Mouse (Mus musculus) hindbrain, embryonic 16.5 days (tissue): ENCODE measurements around the gene Gm17542. TPM values are rescaled to one million over a fixed set of nuclear protein-coding genes. Genes with fewer than 3 reads are reported as not detected.
A peak's percentile ranks its signal among the peaks of the same experiment; 100 is the strongest.
"Not testable (repeated sequence)": the region's sequence is repeated elsewhere in the genome, so short reads cannot be mapped to it uniquely, and the experiment has no call there.

Source experiments
- ATAC-seq: fragments of 200-750 bp; cut with Nextera tagmentation; 2 replicates; pipeline ENCODE4 v1.8.0; 2017; ENCODE audit warnings: moderate TSS enrichment, moderate library complexity
- H3K27ac ChIP-seq: fragments of 300-500 bp; sonication (generic); 2 replicates; pipeline ENCODE4 v1.5.1; 2014; ENCODE audit warnings: low read depth, mild to moderate bottlenecking, control low read depth, low read length, moderate library complexity
- H3K27me3 ChIP-seq: fragments of 300-500 bp; sonication (generic); replicated peaks from 2 replicates; pipeline ENCODE4 v1.6.1; 2014; ENCODE audit warnings: low read length; ENCODE audit not compliant: control insufficient read depth, insufficient read depth
- H3K36me3 ChIP-seq: fragments of 300-500 bp; sonication (generic); 2 replicates; pipeline ENCODE4 v1.6.1; 2014; ENCODE audit warnings: mild to moderate bottlenecking, low read length, moderate library complexity, mixed read lengths; ENCODE audit not compliant: control insufficient read depth, insufficient read depth
- H3K4me1 ChIP-seq: fragments of 300-500 bp; sonication (generic); 2 replicates; pipeline ENCODE4 v1.6.1; 2014; ENCODE audit warnings: low read depth, low read length; ENCODE audit not compliant: control insufficient read depth, insufficient read depth
- H3K4me2 ChIP-seq: fragments of 300-500 bp; sonication (generic); 2 replicates; pipeline ENCODE4 v1.6.1; 2014; ENCODE audit warnings: mild to moderate bottlenecking, low read length, control low read depth, moderate library complexity
- H3K4me3 ChIP-seq: fragments of 300-500 bp; sonication (generic); 2 replicates; pipeline ENCODE4 v1.5.1; 2014; ENCODE audit warnings: mild to moderate bottlenecking, low read length, control low read depth, moderate library complexity
- H3K9ac ChIP-seq: fragments of 300-500 bp; sonication (generic); 2 replicates; pipeline ENCODE4 v1.6.1; 2014; ENCODE audit warnings: low read depth, mild to moderate bottlenecking, control low read depth, low read length, moderate library complexity
- H3K9me3 ChIP-seq: fragments of 300-500 bp; sonication (generic); 2 replicates; pipeline ENCODE4 v1.6.1; 2014; ENCODE audit warnings: mild to moderate bottlenecking, low read length, moderate library complexity; ENCODE audit not compliant: control insufficient read depth
- WGBS: fragments of 180-500 bp; shearing (Covaris S2); extraction: QIAGEN DNeasy Blood & Tissue Kit; methylation state at CpG from one replicate; pipeline ENCODE4 v1.1.7; 2014; 5-methylcytosine and 5-hydroxymethylcytosine counted together
- polyA plus RNA-seq: library from polyadenylated mRNA; unstranded; fragments of >200 nt; fragmentation: Nextera tagmentation; extraction: Ambion mirVana; gene quantifications from 2 replicates; pipeline ENCODE4 v1.2.1, GENCODE M21; 2015

The Gm17542 gene
- polyA plus RNA-seq, result not detected in 2 replicates

DNA sequence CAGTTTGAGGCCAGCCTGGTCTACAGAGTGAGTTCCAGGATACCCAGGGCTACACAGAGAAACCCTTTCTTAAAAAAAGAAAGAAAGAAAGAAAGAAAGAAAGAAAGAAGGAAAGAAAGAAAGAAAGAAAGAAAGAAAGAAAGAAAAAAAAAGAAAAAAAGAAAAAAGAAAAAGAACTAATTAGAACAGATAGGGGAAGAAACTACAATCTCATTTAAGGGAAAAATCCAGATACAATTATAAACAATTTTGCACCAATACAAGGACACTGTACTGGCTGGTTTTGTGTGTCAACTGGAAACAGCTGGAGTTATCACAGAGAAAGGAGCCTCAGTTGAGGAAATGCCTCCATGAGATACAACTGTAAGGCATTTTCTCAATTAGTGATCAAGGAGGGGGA is at the start of gene Gm17542:
Gm17542 (minus strand) TSS at position 101 of the 400 bp plus-strand sequence.
- H3K9ac ChIP-seq, H3K4me2 ChIP-seq, H3K9me3 ChIP-seq, ATAC-seq, H3K27me3 ChIP-seq, H3K4me3 ChIP-seq, H3K36me3 ChIP-seq, H3K27ac ChIP-seq, H3K4me1 ChIP-seq: not testable (repeated sequence)

DNA sequence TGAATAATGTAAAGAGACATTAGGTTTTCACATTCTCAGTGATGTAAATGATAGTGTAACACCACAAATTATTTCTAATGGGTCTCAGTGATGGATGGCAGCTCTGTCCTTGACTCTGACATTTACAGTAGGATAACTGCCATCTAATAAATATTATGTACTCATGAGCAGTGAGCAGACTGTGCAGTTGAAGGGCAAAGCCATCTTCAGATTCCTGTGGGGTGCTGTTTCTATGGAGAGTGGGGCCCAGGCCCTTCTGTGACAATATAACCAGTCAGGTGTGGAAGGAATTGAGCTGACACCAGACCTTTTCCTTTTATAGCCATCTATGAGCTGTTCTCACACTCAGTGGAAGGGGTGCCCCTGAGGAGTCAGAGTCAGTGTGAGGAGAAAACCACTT is 21.8 kb upstream of the Gm17542 start:
- ATAC-seq, result peak; percentile 37; the same call in 1 of the 2 replicates
- Histone ChIP-seq H3K27ac (no peak overlapping the region), H3K4me2 (no peak overlapping the region)

DNA sequence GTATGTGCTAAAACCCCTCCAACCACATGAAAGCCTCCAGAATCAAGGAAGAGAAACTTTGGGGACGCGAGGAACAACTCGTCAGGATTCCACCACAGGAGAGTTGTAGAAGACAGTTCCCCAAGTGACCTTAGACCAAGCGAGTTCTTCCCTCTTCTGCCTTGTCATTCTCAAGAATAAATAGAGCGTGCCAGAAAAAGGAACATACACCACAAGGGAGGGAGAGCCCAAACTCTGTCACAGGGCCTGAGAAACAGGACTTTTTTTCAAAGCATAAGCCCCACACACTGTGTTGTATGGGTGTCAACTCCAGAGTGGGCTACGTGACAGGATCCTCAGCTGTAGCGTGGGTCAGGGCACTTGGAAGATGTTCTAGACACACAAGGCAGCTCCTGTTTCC is 20.1 kb upstream of the Gm17542 start:
- no peak overlapping the region for H3K4me3 ChIP-seq
- WGBS, result 89% methylated on average over 7 of the region's 7 CpGs
- no peaks in the 10 kb centered on the region for H3K27me3 ChIP-seq
- no peaks in the 10 kb centered on the region for H3K4me1 ChIP-seq
- ATAC-seq, result no peak
- H3K9ac ChIP-seq, result no peak overlapping the region
- H3K27ac ChIP-seq, result no peak overlapping the region
- no peaks in the 10 kb centered on the region for H3K9me3 ChIP-seq
- no peaks in the 10 kb centered on the region for H3K36me3 ChIP-seq
- H3K4me2 ChIP-seq, result no peak overlapping the region

More for the DNA sequence above, 21.8 kb upstream of the Gm17542 start:
- Histone ChIP-seq H3K4me3 (no peak overlapping the region), H3K9ac (no peak overlapping the region), H3K4me1 (no peaks in the 10 kb centered on the region), H3K27me3 (no peaks in the 10 kb centered on the region), H3K36me3 (no peaks in the 10 kb centered on the region), H3K9me3 (no peaks in the 10 kb centered on the region)

DNA sequence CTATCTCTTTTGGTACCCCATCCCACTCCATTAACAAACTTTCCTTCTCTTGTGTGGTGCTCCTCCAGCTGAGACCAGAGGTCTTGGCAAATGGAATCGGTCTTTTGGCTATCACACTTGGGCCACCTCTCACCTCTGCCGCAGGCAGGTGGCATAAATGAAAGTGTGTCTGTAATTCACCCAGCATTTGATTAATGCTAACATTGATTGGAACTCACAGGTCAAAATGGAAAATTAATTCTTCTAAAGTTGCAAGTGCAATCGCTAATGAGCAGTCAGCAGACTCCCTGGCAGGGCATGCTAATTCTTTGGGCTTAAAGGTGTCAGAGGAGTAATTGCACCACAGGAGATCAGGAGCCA is 3.2 kb downstream of the Gm17542 start:
- Histone ChIP-seq H3K4me2 (no peak overlapping the region), H3K4me3 (no peak overlapping the region), H3K27me3 (no peaks in the 10 kb centered on the region), H3K36me3 (no peaks in the 10 kb centered on the region), H3K4me1 (peaks cover 3% of the 10 kb centered on the region; the same call in 1 of the 2 replicates), H3K9me3 (no peaks in the 10 kb centered on the region), H3K27ac (no peak overlapping the region), H3K9ac (no peak overlapping the region)
- 59% methylated on average over 3 of the region's 3 CpGs for WGBS
- ATAC-seq, result no peak

DNA sequence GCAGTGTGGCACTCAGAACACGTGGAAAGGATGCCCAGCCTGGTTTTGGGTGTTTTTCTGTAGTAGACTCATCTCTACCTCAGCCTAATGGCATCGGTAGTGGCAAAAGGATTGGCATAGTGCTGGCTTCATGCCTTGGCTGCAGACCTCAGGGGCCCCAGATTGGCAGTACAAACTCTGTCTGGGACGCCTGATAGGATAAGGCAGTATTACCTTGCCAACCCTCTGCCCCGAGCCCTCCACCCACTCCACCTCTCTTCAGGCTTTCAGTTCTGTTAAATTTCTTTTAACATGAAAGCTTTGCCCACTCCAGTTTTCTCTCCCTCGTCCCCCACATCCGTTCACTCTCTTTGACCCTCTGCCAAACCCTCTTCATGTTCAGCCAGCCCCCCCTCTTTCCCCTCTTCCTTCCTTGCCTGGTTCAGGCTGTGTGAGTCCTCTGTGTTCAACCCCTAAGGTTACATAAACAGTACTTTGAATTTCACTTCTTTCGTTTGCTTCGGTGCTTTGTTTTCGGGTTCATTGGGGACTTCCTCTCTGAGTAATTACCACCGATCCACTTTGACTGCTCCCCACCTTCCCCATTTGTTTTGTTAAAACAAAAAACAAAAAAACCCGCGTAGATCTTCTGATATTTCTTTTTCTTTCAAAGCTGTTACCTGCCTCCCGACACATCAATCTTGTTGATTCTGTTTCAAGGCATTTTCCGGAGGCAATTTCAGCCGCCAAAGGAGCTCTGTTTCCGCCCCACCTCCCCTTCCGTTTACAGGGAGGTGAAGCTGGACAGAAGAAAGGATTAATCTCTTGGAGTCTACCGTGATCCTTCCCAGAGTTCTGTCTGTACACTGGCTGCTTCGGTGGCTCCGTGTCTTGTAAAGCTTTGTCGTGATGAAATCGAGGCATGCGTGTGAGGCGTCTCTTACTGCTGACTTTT is 3.9 kb downstream of the Gm17542 start:
- H3K9me3 ChIP-seq, result no peaks in the 10 kb centered on the region
- ATAC-seq, result no peak
- H3K36me3 ChIP-seq, result no peaks in the 10 kb centered on the region
- no peaks in the 10 kb centered on the region for H3K27me3 ChIP-seq
- peaks cover 3% of the 10 kb centered on the region; the same call in 1 of the 2 replicates for H3K4me1 ChIP-seq
- peak overlapping the region; percentile 45 for H3K4me2 ChIP-seq
- H3K9ac ChIP-seq, result no peak overlapping the region
- no peak overlapping the region; the same call in 1 of the 2 replicates for H3K4me3 ChIP-seq
- no peak overlapping the region for H3K27ac ChIP-seq
- WGBS, result 39% methylated on average over 24 of the region's 24 CpGs

DNA sequence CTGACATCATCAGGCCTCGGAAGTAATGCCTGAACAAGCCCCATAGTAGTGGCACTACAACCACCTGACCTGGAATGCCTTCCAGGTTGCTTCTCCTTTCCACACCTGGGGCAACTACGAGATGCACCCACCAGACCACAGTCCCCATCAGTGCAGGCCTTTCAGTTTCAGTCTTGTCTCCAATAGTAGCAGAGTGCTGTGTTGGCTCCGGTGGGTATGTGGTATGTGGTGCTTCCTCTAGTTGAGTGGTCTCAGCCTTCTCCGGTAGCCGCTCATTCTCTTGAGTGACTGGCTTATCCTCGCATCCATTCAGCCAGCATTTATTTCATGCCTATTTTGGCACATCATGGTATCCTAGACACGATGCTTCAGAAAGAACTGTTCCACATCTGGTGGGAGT is 4.8 kb downstream of the Gm17542 start:
- Histone ChIP-seq H3K4me3 (no peak overlapping the region), H3K4me2 (no peak overlapping the region), H3K36me3 (no peaks in the 10 kb centered on the region), H3K27me3 (no peaks in the 10 kb centered on the region), H3K27ac (no peak overlapping the region), H3K9ac (no peak overlapping the region), H3K9me3 (no peaks in the 10 kb centered on the region), H3K4me1 (peaks cover 3% of the 10 kb centered on the region; the same call in 1 of the 2 replicates)
- 91% methylated on average over 7 of the region's 7 CpGs for WGBS
- ATAC-seq, result no peak

DNA sequence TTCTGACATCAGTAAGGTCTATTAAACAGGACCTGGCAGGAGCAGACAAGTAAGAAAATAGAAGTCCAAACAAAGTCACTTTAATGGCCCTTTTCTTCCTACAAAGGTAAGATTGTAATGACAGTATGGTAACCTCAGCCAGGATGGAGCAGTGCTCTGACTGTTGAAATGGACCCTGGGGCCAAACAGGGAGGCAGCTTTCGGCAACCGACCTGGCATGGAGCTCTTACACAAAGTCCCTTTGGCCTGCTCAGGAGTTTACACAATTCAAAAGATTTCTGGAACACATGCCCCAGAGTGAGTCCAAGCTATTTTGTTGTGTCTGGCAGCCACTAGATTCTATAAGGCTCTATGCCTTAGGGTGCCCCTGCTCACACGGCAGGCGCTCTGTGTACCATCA is 9.0 kb downstream of the Gm17542 start:
- Histone ChIP-seq H3K9ac (no peak overlapping the region), H3K27me3 (no peaks in the 10 kb centered on the region), H3K4me1 (peaks cover 3% of the 10 kb centered on the region; the same call in 1 of the 2 replicates), H3K36me3 (no peaks in the 10 kb centered on the region), H3K27ac (no peak overlapping the region), H3K9me3 (0 out of 2 replicates have a peak, but pooled peaks cover 2% of the 10 kb centered on the region), H3K4me3 (no peak overlapping the region), H3K4me2 (no peak overlapping the region)
- WGBS, result 94% methylated on average over 4 of the region's 4 CpGs
- no peak for ATAC-seq

DNA sequence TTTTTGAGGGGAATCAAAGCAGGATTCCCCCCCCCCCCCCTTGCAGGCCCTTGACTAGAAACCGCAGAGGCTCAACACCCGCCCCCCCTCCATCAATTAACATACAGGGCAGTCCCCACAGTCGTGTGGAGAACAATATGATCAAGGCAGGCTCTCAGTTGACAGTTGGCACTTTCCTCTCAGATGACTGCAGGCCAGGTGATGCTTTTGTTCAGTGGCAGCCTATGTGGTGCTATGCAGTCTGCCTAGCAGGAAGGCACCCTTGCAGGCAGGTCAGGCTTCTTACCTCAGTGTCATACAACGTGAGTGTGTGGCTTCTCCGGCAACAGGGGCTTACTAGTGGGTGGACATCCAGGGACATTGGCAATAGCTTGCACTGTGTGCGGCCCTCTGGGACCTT is 17.4 kb downstream of the Gm17542 start:
- Histone ChIP-seq H3K27ac (no peak overlapping the region), H3K4me2 (no peak overlapping the region), H3K27me3 (no peaks in the 10 kb centered on the region), H3K36me3 (no peaks in the 10 kb centered on the region), H3K9ac (no peak overlapping the region), H3K9me3 (no peaks in the 10 kb centered on the region), H3K4me3 (no peak overlapping the region), H3K4me1 (no peaks in the 10 kb centered on the region; the same call in 1 of the 2 replicates)
- 46% methylated on average over 6 of the region's 6 CpGs for WGBS
- ATAC-seq, result no peak; the same call in 1 of the 2 replicates

DNA sequence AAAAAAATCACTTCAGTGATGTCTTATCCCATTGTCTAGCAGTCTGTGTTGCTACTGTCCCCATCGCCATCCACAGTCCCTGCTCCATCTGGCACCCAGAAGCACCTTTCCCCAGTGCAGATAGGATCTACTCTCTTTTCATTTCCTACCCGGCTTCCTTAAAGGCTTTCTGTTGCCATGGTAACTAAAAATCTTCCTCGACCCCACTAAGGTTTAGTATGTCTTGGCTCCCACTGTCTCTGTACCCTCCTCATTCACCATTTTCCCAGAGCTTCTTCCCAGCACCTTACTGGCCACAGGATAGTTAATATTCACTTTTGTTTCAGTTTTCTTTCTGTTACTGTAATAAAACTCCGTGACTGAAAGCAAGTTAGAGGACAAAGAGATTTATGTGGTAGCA is 17.9 kb downstream of the Gm17542 start:
- Histone ChIP-seq H3K4me2 (no peak overlapping the region), H3K27me3 (no peaks in the 10 kb centered on the region), H3K36me3 (no peaks in the 10 kb centered on the region), H3K4me3 (no peak overlapping the region), H3K9ac (no peak overlapping the region), H3K9me3 (no peaks in the 10 kb centered on the region), H3K4me1 (no peaks in the 10 kb centered on the region; the same call in 1 of the 2 replicates), H3K27ac (no peak overlapping the region)
- WGBS, result 26% methylated on average over 4 of the region's 4 CpGs
- ATAC-seq, result peak; percentile 60
